Comparison of ENCODE assay signal across 7 mouse cellular contexts in genomic region chr1:88575917-88576669, GRCm38 (mm10).
DNase-seq lines count a peak whose midpoint lies in the region; ATAC-seq and TF ChIP-seq lines count a peak whose summit lies in the region.

No protein-coding gene starts in this region.

- no peak for TF ChIP-seq RAD21 in CH12.LX (IDR thresholded peaks at IDR 0.05; ENCODE audit: low read depth, low read length)

- no peak overlapping the region; the same call in 1 of the 2 replicates for H3K9ac ChIP-seq in CH12.LX (ENCODE audit: insufficient read depth, low read depth)
- H3K9ac ChIP-seq in midbrain, embryonic 16.5 days (ENCODE audit: low read depth, low read length), result no peak overlapping the region

- peaks cover 29% of the 10 kb centered on the region for H3K9me3 ChIP-seq in CH12.LX (replicated peaks; ENCODE audit: low read length)
- H3K9me3 ChIP-seq in midbrain, embryonic 16.5 days (replicated peaks; ENCODE audit: control insufficient read depth, low read length, poor library complexity, severe bottlenecking), result no peaks in the 10 kb centered on the region

- no peak overlapping the region for H3K27ac ChIP-seq in CH12.LX (ENCODE audit: insufficient read depth, low read depth)
- H3K27ac ChIP-seq in small intestine, adult 2 months (ENCODE audit: insufficient read depth, low read depth, low read length), result 0 out of 2 replicates have a peak overlapping the region, but pooled peaks have one; percentile 1
- H3K27ac ChIP-seq in midbrain, embryonic 16.5 days (ENCODE audit: low read length), result no peak overlapping the region

- H3K27me3 ChIP-seq in CH12.LX (replicated peaks), result no peaks in the 10 kb centered on the region
- no peaks in the 10 kb centered on the region for H3K27me3 ChIP-seq in small intestine, adult 2 months (ENCODE audit: control insufficient read depth, insufficient read depth, low read length)
- no peaks in the 10 kb centered on the region for H3K27me3 ChIP-seq in midbrain, embryonic 16.5 days (ENCODE audit: control insufficient read depth, insufficient read depth, low read depth, low read length)

- H3K4me1 ChIP-seq in CH12.LX (ENCODE audit: control insufficient read depth in 1 of 2, insufficient read depth in 2 of 2), result 0 out of 4 replicates have a peak, but pooled peaks cover 3 to 4% of the 10 kb centered on the region in 2 experiments
- peaks cover 5% of the 10 kb centered on the region; the same call in 1 of the 2 replicates for H3K4me1 ChIP-seq in small intestine, adult 2 months (ENCODE audit: control insufficient read depth, insufficient read depth, insufficient read length, low read length)
- H3K4me1 ChIP-seq in midbrain, embryonic 16.5 days (ENCODE audit: control insufficient read depth, insufficient read depth, low read length), result peaks cover 7% of the 10 kb centered on the region; the same call in 1 of the 2 replicates

- no peak overlapping the region for H3K4me3 ChIP-seq in CH12.LX (replicated peaks in 1 of 3; ENCODE audit: low read depth in 2 of 3, low read length in 2 of 3, poor library complexity in 1 of 3)
- H3K4me3 ChIP-seq in small intestine, adult 2 months (ENCODE audit: low read depth, low read length), result peak overlapping the region; percentile 34
- H3K4me3 ChIP-seq in midbrain, embryonic 16.5 days (ENCODE audit: low read depth, low read length), result no peak overlapping the region

- no peak for TF ChIP-seq CTCF in CH12.LX (conservative IDR thresholded peaks at IDR 0.05 in 1 of 2, IDR thresholded peaks at IDR 0.05 in 1 of 2; ENCODE audit: low read depth in 2 of 2, low read length in 2 of 2)
- no peak for TF ChIP-seq CTCF in small intestine, adult 2 months (IDR thresholded peaks at IDR 0.05; ENCODE audit: extremely low read depth, insufficient read length, insufficient replicate concordance, low read depth, low read length)

- WGBS in large intestine, adult 2 months, result 36% methylated on average over 14 of the region's 14 CpGs
- 29% methylated on average over 14 of the region's 14 CpGs for WGBS in small intestine, adult 2 months
- WGBS in midbrain, embryonic 16.5 days, result 77% methylated on average over 14 of the region's 14 CpGs

- in situ Hi-C loops in CH12.LX (cut with MboI; ENCODE audit: low pct_ligation_motif_present, low pct_unique_long_range_greater_than_20kb, low sequenced_read_pairs), result no loop called here

- TF ChIP-seq EP300 in CH12.LX (IDR thresholded peaks at IDR 0.05; ENCODE audit: low read length), result no peak

- H3K36me3 ChIP-seq in CH12.LX (replicated peaks in 1 of 2; ENCODE audit: control insufficient read depth in 1 of 2, insufficient read depth in 1 of 2, low read length in 1 of 2), result no peaks in the 10 kb centered on the region
- no peaks in the 10 kb centered on the region for H3K36me3 ChIP-seq in small intestine, adult 2 months (ENCODE audit: control insufficient read depth, insufficient read depth, low read length)
- H3K36me3 ChIP-seq in midbrain, embryonic 16.5 days (ENCODE audit: control insufficient read depth, insufficient read depth, low read length), result no peaks in the 10 kb centered on the region

- dilution Hi-C loops in CH12.LX (cut with MboI; ENCODE audit: extremely low pct_ligation_motif_present, extremely low pct_unique_long_range_greater_than_20kb, low sequenced_read_pairs), result no loop called here

- TF ChIP-seq POLR2A in CH12.LX (IDR thresholded peaks at IDR 0.05; ENCODE audit: low read depth, low read length), result no peak
- no peak for TF ChIP-seq POLR2A in small intestine, adult 2 months (IDR thresholded peaks at IDR 0.05; ENCODE audit: low read depth, low read length)

- ATAC-seq in common myeloid progenitor, adult 5-6 weeks (replicated peaks; ENCODE audit: low read depth, poor library complexity, severe bottlenecking), result peak; percentile 84
- ATAC-seq in midbrain, embryonic 16.5 days, result no peak

- no peak for DNase-seq in CH12.LX (ENCODE audit: extremely low read depth)
- DNase-seq in large intestine, adult 2 months (ENCODE audit: low read depth, low spot score), result peak; percentile 25
- DNase-seq in frontal cortex, adult 2 months (ENCODE audit: extremely low spot score in 1 of 2, low spot score in 1 of 2), result no peak
- no peak for DNase-seq in gastrocnemius, postnatal 10 days

- 0 out of 2 replicates have a peak overlapping the region, but pooled peaks have one; percentile 2 for H3K4me2 ChIP-seq in CH12.LX (ENCODE audit: insufficient read depth, low read depth, poor library complexity, severe bottlenecking)
- H3K4me2 ChIP-seq in midbrain, embryonic 16.5 days (ENCODE audit: low read length), result no peak overlapping the region

- no peaks in the 10 kb centered on the region for H3K79me2 ChIP-seq in CH12.LX (replicated peaks; ENCODE audit: control insufficient read depth, extremely low read depth, insufficient read depth, poor library complexity, severe bottlenecking)

TF ChIP-seq in CH12.LX, 34 proteins besides CTCF, POLR2A, EP300 and RAD21:
- TF ChIP-seq NRF1 (IDR thresholded peaks at IDR 0.05; ENCODE audit: low read depth, low read length) (no peak), BHLHE40 (IDR thresholded peaks at IDR 0.05; ENCODE audit: low read depth, low read length) (0 out of 2 replicates have a peak, but pooled peaks have one; percentile 20), MAFK (IDR thresholded peaks at IDR 0.05; ENCODE audit: insufficient replicate concordance, low read length) (peak; percentile 46; the same call in 1 of the 2 replicates)
